Mouse (Mus musculus) testis, adult 2 months (tissue): ENCODE measurements around the gene Gm37240.

Source experiments
- CTCF ChIP-seq: fragments of 200-500 bp; IDR thresholded peaks from 2 replicates; pipeline ENCODE4 v1.5.1; 2012; ENCODE audit warnings: low read depth, mild to moderate bottlenecking, inconsistent platforms, low read length, moderate library complexity; ENCODE audit not compliant: control insufficient read depth, insufficient read depth, insufficient replicate concordance
- POLR2A ChIP-seq: fragments of 200-500 bp; IDR thresholded peaks from 2 replicates; pipeline ENCODE4 v1.6.1; 2012; ENCODE audit warnings: low read depth, mild to moderate bottlenecking, inconsistent platforms, low read length, moderate library complexity; ENCODE audit not compliant: control insufficient read depth

DNA sequence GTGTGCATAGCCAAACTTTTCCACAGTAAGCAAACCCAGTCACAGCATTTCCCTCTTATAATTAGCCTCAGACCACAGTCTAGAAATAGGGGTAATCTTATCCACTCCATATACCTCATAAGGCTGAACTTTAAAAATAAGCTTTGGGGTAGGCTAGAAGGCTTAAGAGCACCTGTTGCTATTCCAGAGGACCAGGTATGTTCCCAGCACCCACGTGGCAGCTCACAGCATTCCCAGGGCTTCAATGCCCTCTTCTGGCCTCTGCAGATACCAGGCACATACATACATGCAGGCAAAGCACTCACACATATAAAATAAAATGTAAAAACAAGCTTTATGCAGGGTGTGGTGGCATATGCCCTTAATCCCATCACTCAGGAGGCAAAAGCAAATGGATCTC is 53.7 kb downstream of the Gm37240 start:
- TF ChIP-seq CTCF (no peak), POLR2A (no peak)
